Mouse (Mus musculus) lung, embryonic 14.5 days (tissue): ENCODE results near the gene Mnd1. TPM values are rescaled to one million over a fixed set of nuclear protein-coding genes. Genes with fewer than 3 reads are reported as not detected.

Experiments used
- ATAC-seq: fragments of 200-750 bp; cut with Nextera tagmentation; 2 replicates; pipeline ENCODE4 v1.8.0; 2017; ENCODE audit warnings: mild to moderate bottlenecking, moderate TSS enrichment, moderate library complexity; ENCODE audit not compliant: insufficient read depth
- DNase-seq: peaks from one replicate; pipeline ENCODE4 v3.0.0-alpha.2; 2015
- H3K27ac ChIP-seq: fragments of 300-500 bp; sonication (generic); 2 replicates; pipeline ENCODE4 v1.5.1; 2014; ENCODE audit warnings: low read depth, mild to moderate bottlenecking, moderate library complexity
- H3K27me3 ChIP-seq: fragments of 300-500 bp; sonication (generic); 2 replicates; pipeline ENCODE4 v1.6.1; 2014; ENCODE audit warnings: low read length, control low read depth; ENCODE audit not compliant: insufficient read depth
- H3K36me3 ChIP-seq: fragments of 300-500 bp; sonication (generic); 2 replicates; pipeline ENCODE4 v1.6.1; 2014; ENCODE audit warnings: control low read depth; ENCODE audit not compliant: insufficient read depth
- H3K4me1 ChIP-seq: fragments of 300-500 bp; sonication (generic); 2 replicates; pipeline ENCODE4 v1.6.1; 2014; ENCODE audit warnings: antibody characterized with exemption, control low read depth; ENCODE audit not compliant: insufficient read depth
- H3K4me2 ChIP-seq: fragments of 300-500 bp; sonication (generic); 2 replicates; pipeline ENCODE4 v1.6.1; 2014; ENCODE audit warnings: mild to moderate bottlenecking
- H3K4me3 ChIP-seq: fragments of 300-500 bp; sonication (generic); 2 replicates; pipeline ENCODE4 v1.5.1; 2014; ENCODE audit warnings: low read depth, low read length
- H3K9ac ChIP-seq: fragments of 300-500 bp; sonication (generic); 2 replicates; pipeline ENCODE4 v1.6.1; 2014
- H3K9me3 ChIP-seq: fragments of 300-500 bp; sonication (generic); 2 replicates; pipeline ENCODE4 v1.6.1; 2016; ENCODE audit warnings: low read depth, low read length, control low read depth
- CTCF ChIP-seq: IDR thresholded peaks from 2 replicates; pipeline ENCODE4 v1.5.1; 2016; ENCODE audit warnings: antibody characterized with exemption, low read depth
- WGBS: fragments of 180-500 bp; shearing (Covaris S2); extraction: QIAGEN DNeasy Blood & Tissue Kit; methylation state at CpG from one replicate; pipeline ENCODE4 v1.1.7; 2014; 5-methylcytosine and 5-hydroxymethylcytosine counted together
- polyA plus RNA-seq: library from polyadenylated mRNA; unstranded; fragments of >200 nt; fragmentation: Nextera tagmentation; extraction: Ambion mirVana; gene quantifications from 2 replicates; pipeline ENCODE4 v1.2.1, GENCODE M21; 2014

Mnd1 gene
- polyA plus RNA-seq, 1 experiment from 2014 or later, result 15.4 TPM

DNA sequence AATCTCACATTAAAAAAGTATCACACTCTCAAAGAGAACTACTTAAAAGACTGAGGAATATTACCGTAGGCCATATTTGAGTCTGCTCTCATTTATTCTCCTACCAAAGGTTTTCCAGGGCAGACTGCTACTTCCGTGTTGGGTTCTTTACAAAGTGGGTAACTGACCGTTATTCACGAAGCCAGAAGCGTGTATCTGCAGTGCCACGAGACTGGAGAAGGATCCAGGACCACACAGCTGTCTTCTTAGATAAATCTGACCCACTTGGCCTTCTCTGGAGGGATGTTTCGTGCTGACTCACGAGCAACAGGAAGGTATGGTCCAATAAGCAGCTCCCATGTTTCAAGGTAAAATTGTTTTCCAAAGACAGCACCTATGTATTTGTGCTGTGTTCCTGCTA is 113.8 kb downstream of the Mnd1 start:
- WGBS, result 84% methylated on average over 8 of the region's 8 CpGs
- no peak for TF ChIP-seq CTCF
- H3K4me2 ChIP-seq, result no peak overlapping the region
- H3K4me3 ChIP-seq, result no peak overlapping the region
- H3K9ac ChIP-seq, result no peak overlapping the region
- peaks cover 5% of the 10 kb centered on the region; the same call in 1 of the 2 replicates for H3K4me1 ChIP-seq
- H3K27ac ChIP-seq, result peak overlapping the region; percentile 30
- no peaks in the 10 kb centered on the region for H3K27me3 ChIP-seq
- DNase-seq, result no peak
- no peaks in the 10 kb centered on the region for H3K9me3 ChIP-seq
- no peaks in the 10 kb centered on the region for H3K36me3 ChIP-seq
- no peak for ATAC-seq

DNA sequence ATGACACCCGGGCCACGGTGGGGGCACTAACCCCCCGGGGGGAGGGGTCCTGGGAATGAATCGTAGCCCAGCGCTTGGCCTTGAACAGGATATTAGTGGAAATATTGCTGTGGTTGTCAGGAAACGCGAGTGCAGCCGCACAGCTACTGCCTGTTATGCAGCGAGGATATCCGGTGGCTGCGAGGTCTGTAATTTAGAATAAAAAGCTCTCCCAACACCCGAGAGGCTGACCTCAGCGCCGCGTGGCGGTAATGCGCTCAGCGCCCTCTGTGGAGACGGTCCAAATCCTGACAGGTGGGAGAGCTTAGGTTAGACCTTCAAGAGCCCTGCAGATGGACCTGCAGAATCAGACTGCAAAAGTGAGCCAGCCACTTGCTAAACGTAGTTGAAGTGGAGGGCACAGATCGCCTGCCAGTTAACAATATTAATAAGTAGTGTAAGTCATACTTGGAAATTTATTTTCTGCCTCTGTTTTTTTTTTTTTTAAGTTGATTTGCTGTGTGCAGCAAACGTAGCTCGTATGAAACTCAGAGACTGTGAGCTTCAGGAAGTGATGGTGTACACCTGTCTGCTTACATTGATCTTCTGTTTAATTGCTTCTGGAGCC is 115.0 kb downstream of the Mnd1 start:
- Histone ChIP-seq H3K4me1 (peaks cover 5% of the 10 kb centered on the region; the same call in 1 of the 2 replicates), H3K27me3 (no peaks in the 10 kb centered on the region), H3K4me3 (peak overlapping the region; percentile 90), H3K4me2 (peak overlapping the region; percentile 97), H3K9ac (peak overlapping the region; percentile 92), H3K36me3 (no peaks in the 10 kb centered on the region), H3K9me3 (no peaks in the 10 kb centered on the region), H3K27ac (peak overlapping the region; percentile 95)
- DNase-seq (peak; percentile 84), ATAC-seq (peak; percentile 71)
- TF ChIP-seq CTCF, result peak; percentile 31; the same call in 1 of the 2 replicates
- WGBS, result 2% methylated on average over 23 of the region's 23 CpGs

DNA sequence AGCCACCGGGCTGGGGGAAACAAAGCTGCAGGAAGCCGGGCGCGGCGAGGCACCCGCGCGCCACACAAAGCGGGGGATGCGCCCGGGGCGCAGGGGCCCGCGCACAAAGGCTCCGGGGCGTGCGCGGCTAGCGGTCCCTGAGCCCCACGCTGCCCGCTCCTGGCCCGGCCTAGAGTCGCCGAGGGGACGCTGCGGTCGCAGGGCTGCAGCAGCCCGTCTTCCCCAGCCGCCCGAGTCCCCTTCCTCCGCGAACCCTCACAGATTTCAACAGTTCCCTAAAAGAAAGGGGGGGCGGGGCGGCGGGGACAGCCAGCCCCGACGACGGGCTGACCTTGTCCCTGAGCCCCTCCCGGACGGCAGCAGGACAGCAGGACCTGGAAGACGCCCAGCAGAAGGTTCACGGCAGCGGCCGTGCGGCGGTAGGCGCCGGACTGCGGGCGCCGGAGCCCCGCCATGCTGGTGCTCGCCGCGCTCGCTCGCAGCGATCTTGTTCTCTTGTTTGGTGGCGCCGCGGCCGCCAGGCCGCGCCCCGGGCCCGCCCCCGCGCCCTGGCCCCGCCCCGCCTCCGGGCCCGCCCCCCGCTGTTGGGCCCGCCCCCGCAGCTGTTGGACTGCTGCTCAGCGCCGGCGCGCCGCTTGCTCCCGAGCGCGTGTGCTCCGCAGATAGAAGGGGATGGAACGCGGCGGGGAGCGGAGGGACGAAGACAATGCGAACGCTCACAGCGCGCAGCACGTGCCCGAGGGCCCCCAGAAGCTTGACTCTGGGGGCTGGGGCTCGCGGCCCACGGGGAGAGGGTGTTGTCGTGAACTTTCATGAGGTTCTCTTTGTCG is 115.7 kb downstream of the Mnd1 start, which contains the start of gene Tmem131l:
TSS of gene Tmem131l (minus strand) at position 530 of the 830 bp plus-strand sequence.
- TF ChIP-seq CTCF, result no peak
- DNase-seq, result peak; percentile 93
- WGBS, result under 1% methylated on average over 100 of the region's 100 CpGs
- H3K4me3 ChIP-seq, result peak within 1 kb of the TSS; percentile 90
- H3K27me3 ChIP-seq, result no peaks in the 10 kb centered on the region
- no peaks in the 10 kb centered on the region for H3K9me3 ChIP-seq
- no peaks in the 10 kb centered on the region for H3K36me3 ChIP-seq
- peak; percentile 95 for ATAC-seq
- H3K9ac ChIP-seq, result peak within 1 kb of the TSS; percentile 92
- H3K4me1 ChIP-seq, result peaks cover 5% of the 10 kb centered on the region; the same call in 1 of the 2 replicates
- H3K27ac ChIP-seq, result peak within 1 kb of the TSS; percentile 95
- peak within 1 kb of the TSS; percentile 97 for H3K4me2 ChIP-seq

DNA sequence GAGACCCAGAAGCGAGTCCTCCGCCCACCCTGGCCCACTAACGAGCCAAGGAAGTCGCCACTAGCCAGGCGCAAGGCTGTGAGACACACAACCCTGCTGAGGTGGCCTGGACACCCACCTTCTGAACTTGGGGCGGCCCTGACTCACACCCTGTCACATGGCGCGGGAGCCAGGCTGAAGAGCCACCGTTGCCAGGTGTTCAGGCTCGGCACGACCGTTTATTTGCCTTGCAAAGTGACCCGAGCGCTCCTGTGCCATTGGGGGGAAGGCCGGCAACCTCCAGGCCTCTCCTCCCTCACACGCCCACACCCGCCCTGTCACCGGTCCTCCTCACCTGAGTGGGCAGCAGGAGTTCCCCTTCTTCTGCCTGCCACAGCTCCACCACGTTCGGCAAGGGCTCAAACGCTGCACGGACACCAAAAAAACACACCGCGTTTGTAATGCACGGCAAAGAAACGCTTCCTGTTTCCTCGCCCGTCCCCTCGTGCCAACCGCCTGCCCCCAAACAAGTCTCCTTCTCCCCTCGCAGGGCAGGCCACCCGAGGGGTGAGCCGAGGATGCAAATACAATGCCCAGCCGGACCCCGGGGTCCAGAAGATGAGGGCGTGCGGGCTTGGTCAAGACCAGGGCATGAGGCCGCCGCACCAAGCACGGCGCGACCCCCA is 116.5 kb downstream of the Mnd1 start:
- under 1% methylated on average over 42 of the region's 42 CpGs for WGBS
- Histone ChIP-seq H3K4me3 (peak overlapping the region; percentile 90), H3K4me2 (peak overlapping the region; percentile 97), H3K4me1 (peaks cover 5% of the 10 kb centered on the region; the same call in 1 of the 2 replicates), H3K9me3 (no peaks in the 10 kb centered on the region), H3K36me3 (no peaks in the 10 kb centered on the region), H3K27ac (peak overlapping the region; percentile 95), H3K9ac (peak overlapping the region; percentile 92), H3K27me3 (no peaks in the 10 kb centered on the region)
- ATAC-seq (peak; percentile 39), DNase-seq (peak; percentile 63)
- TF ChIP-seq CTCF, result no peak

DNA sequence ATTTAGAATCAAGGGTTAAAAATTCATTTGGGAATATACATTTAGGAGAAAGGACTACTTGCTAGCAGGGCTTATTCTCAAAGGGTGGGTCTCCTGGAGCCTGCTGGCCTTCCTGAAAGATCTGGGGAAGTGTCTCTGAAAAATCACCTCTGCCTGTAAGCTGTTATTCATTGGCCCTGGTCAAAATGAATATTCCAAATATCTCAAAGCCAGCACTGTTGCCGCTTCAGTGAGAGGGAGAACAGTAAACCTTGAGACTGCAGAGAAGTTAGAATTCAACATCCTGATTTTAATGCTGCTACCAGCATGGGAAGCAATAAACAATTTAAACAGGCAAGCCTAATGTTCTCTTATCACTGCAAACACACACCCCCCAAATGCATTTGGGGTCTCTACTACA is 117.5 kb downstream of the Mnd1 start:
- Histone ChIP-seq H3K4me1 (peaks cover 5% of the 10 kb centered on the region; the same call in 1 of the 2 replicates), H3K4me3 (peak overlapping the region; percentile 90), H3K36me3 (no peaks in the 10 kb centered on the region), H3K9ac (peak overlapping the region; percentile 92), H3K27ac (peak overlapping the region; percentile 48), H3K27me3 (no peaks in the 10 kb centered on the region), H3K4me2 (peak overlapping the region; percentile 97), H3K9me3 (no peaks in the 10 kb centered on the region)
- 20% methylated on average over 1 of the region's 1 CpGs for WGBS
- ATAC-seq (no peak), DNase-seq (no peak)
- TF ChIP-seq CTCF, result no peak

Other genes starting within 250 kb of the Mnd1 start
- gene Tmem131l, start 115.6 kb downstream of the Mnd1 start, polyA plus RNA-seq, result 59.5 and 61.9 TPM in 2 replicates
- gene Gm6525, start 18.3 kb upstream of the Mnd1 start, polyA plus RNA-seq, result 1.2 and 1.6 TPM in 2 replicates
- 25.9 and 27.0 TPM in 2 replicates for gene Trim2, start 151.1 kb upstream of the Mnd1 start, polyA plus RNA-seq